Mouse (Mus musculus) myocyte (in vitro differentiated cells): ENCODE measurements around the gene Hectd2.

Experiments
- POLR2A ChIP-seq: IDR thresholded peaks from one replicate; pipeline ENCODE4 v1.6.1; 2011; ENCODE audit warnings: low read depth, mild to moderate bottlenecking, control low read depth, moderate library complexity; ENCODE audit not compliant: insufficient read length
- POLR2AphosphoS2 ChIP-seq: IDR thresholded peaks from one replicate; pipeline ENCODE4 v1.6.1; 2011; ENCODE audit warnings: low read depth, control low read depth; ENCODE audit not compliant: insufficient read length
- TCF3 ChIP-seq: IDR thresholded peaks from one replicate; pipeline ENCODE4 v1.6.1; 2011; ENCODE audit warnings: low read depth, control low read depth; ENCODE audit not compliant: insufficient read length

DNA sequence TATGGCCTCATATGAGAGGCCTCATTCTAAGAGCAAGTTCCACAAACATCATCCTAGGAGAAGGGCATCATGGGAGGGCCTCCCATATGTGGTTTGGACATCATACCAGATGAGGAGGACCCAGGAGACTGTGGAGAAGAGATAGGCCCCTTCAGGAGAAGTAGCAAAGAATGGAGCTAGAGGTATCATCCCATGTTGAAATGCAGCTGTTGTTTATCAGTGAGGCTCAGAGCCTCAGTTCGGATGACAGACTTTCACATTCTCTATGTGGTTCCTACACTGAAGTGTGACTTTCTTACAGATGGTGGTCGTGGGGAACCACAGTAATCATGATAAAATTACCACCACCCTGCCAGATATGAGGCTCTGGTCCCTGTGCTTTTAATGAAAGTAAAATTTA lies 55.9 kb downstream of the Hectd2 start:
- no peak for TF ChIP-seq POLR2A
- TF ChIP-seq POLR2AphosphoS2, result no peak
- no peak for TF ChIP-seq TCF3
